Mouse (Mus musculus): Measurements from ENCODE around the gene Chrna1. TPM values are rescaled to one million over a fixed set of nuclear protein-coding genes. Genes with fewer than 3 reads are reported as not detected.
A peak's percentile ranks its signal among the peaks of the same experiment; 100 is the strongest.

Chrna1 gene
- polyA plus RNA-seq, 1 experiment from 2014 or later = 0.18 TPM

GRCm38 (mm10) chr2:73527956-73528355, 52.2 kb downstream of the Chrna1 start:
- H3K27ac ChIP-seq (replicated peaks; ENCODE audit: low read depth, low read length) = no peak overlapping the region
- H3K4me2 ChIP-seq (ENCODE audit: low read length) = peak overlapping the region; percentile 98; the same call in 1 of the 2 replicates
- H3K9me3 ChIP-seq (ENCODE audit: control insufficient read depth, low read length) = no peaks in the 10 kb centered on the region
- H3K4me1 ChIP-seq (ENCODE audit: control insufficient read depth, insufficient read depth, low read length) = 0 out of 2 replicates have a peak, but pooled peaks cover 9% of the 10 kb centered on the region
- H3K4me3 ChIP-seq (replicated peaks; ENCODE audit: low read depth, low read length) = no peak overlapping the region
- H3K36me3 ChIP-seq (ENCODE audit: control insufficient read depth, insufficient read depth, low read length) = no peaks in the 10 kb centered on the region
- WGBS = 81% methylated on average over 11 of the region's 11 CpGs
- H3K9ac ChIP-seq (replicated peaks; ENCODE audit: low read length) = no peak overlapping the region
- no peak for DNase-seq
- no peaks in the 10 kb centered on the region for H3K27me3 ChIP-seq (ENCODE audit: control insufficient read depth, insufficient read depth, low read length)
- ATAC-seq (ENCODE audit: low FRiP score, low TSS enrichment) = no peak

- WGBS = 68% methylated on average over 9 of the region's 9 CpGs
- ATAC-seq (ENCODE audit: low FRiP score, low TSS enrichment) (no peak), DNase-seq (no peak)
- Histone ChIP-seq H3K36me3 (ENCODE audit: control insufficient read depth, insufficient read depth, low read length) (no peaks in the 10 kb centered on the region), H3K4me3 (replicated peaks; ENCODE audit: low read depth, low read length) (no peak overlapping the region), H3K4me1 (ENCODE audit: control insufficient read depth, insufficient read depth, low read length) (0 out of 2 replicates have a peak, but pooled peaks cover 9% of the 10 kb centered on the region), H3K9ac (replicated peaks; ENCODE audit: low read length) (no peak overlapping the region), H3K4me2 (ENCODE audit: low read length) (no peak overlapping the region), H3K9me3 (ENCODE audit: control insufficient read depth, low read length) (no peaks in the 10 kb centered on the region), H3K27ac (replicated peaks; ENCODE audit: low read depth, low read length) (no peak overlapping the region), H3K27me3 (ENCODE audit: control insufficient read depth, insufficient read depth, low read length) (no peaks in the 10 kb centered on the region)
These were observed 53.4 kb downstream of the Chrna1 start for GRCm38 (mm10) chr2:73526691-73527090.

GRCm38 (mm10) chr2:73522891-73523290, 57.2 kb downstream of the Chrna1 start:
- no peaks in the 10 kb centered on the region for H3K4me1 ChIP-seq (ENCODE audit: control insufficient read depth, insufficient read depth, low read length)
- H3K4me3 ChIP-seq (replicated peaks; ENCODE audit: low read depth, low read length) = no peak overlapping the region
- H3K27ac ChIP-seq (replicated peaks; ENCODE audit: low read depth, low read length) = no peak overlapping the region
- ATAC-seq (ENCODE audit: low FRiP score, low TSS enrichment) = no peak
- H3K36me3 ChIP-seq (ENCODE audit: control insufficient read depth, insufficient read depth, low read length) = no peaks in the 10 kb centered on the region
- H3K27me3 ChIP-seq (ENCODE audit: control insufficient read depth, insufficient read depth, low read length) = no peaks in the 10 kb centered on the region
- H3K9me3 ChIP-seq (ENCODE audit: control insufficient read depth, low read length) = no peaks in the 10 kb centered on the region
- 76% methylated on average over 8 of the region's 8 CpGs for WGBS
- no peak for DNase-seq
- H3K9ac ChIP-seq (replicated peaks; ENCODE audit: low read length) = no peak overlapping the region
- no peak overlapping the region for H3K4me2 ChIP-seq (ENCODE audit: low read length)

- H3K36me3 ChIP-seq (ENCODE audit: control insufficient read depth, insufficient read depth, low read length) = no peaks in the 10 kb centered on the region
- ATAC-seq (ENCODE audit: low FRiP score, low TSS enrichment) (no peak), DNase-seq (no peak)
- H3K4me2 ChIP-seq (ENCODE audit: low read length) = no peak overlapping the region
- no peaks in the 10 kb centered on the region for H3K27me3 ChIP-seq (ENCODE audit: control insufficient read depth, insufficient read depth, low read length)
- no peak overlapping the region for H3K27ac ChIP-seq (replicated peaks; ENCODE audit: low read depth, low read length)
- no peak overlapping the region for H3K9ac ChIP-seq (replicated peaks; ENCODE audit: low read length)
- WGBS = 83% methylated on average over 6 of the region's 6 CpGs
- H3K9me3 ChIP-seq (ENCODE audit: control insufficient read depth, low read length) = no peaks in the 10 kb centered on the region
- no peaks in the 10 kb centered on the region for H3K4me1 ChIP-seq (ENCODE audit: control insufficient read depth, insufficient read depth, low read length)
- H3K4me3 ChIP-seq (replicated peaks; ENCODE audit: low read depth, low read length) = no peak overlapping the region
These were observed 57.8 kb downstream of the Chrna1 start for GRCm38 (mm10) chr2:73522336-73522735.

DNA sequence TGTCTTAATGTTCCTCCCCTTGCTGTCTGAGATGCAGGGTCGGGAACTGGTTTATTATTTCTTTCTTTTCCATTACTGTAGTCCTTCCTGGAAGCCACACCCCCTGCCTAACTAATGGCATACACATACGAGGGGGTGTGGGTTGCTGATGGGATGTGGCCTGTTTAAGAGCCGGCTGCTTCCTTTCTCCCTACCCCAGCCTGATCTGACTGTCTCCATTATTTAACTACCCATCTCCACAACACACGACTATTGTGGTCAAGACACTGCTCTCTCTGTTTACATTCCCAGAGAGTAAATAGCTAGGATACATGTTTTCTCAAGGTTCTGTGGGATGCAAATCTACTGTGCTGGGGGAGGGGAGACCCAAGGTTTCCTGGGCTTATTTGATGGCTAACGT, 58.4 kb downstream of the Chrna1 start:
- Histone ChIP-seq H3K9ac (replicated peaks; ENCODE audit: low read length) (no peak overlapping the region), H3K4me2 (ENCODE audit: low read length) (no peak overlapping the region), H3K4me3 (replicated peaks; ENCODE audit: low read depth, low read length) (no peak overlapping the region), H3K9me3 (ENCODE audit: control insufficient read depth, low read length) (no peaks in the 10 kb centered on the region), H3K27ac (replicated peaks; ENCODE audit: low read depth, low read length) (no peak overlapping the region), H3K27me3 (ENCODE audit: control insufficient read depth, insufficient read depth, low read length) (no peaks in the 10 kb centered on the region), H3K36me3 (ENCODE audit: control insufficient read depth, insufficient read depth, low read length) (no peaks in the 10 kb centered on the region), H3K4me1 (ENCODE audit: control insufficient read depth, insufficient read depth, low read length) (no peaks in the 10 kb centered on the region)
- ATAC-seq (ENCODE audit: low FRiP score, low TSS enrichment) (no peak), DNase-seq (no peak)
- WGBS = 43% methylated on average over 5 of the region's 5 CpGs

DNA sequence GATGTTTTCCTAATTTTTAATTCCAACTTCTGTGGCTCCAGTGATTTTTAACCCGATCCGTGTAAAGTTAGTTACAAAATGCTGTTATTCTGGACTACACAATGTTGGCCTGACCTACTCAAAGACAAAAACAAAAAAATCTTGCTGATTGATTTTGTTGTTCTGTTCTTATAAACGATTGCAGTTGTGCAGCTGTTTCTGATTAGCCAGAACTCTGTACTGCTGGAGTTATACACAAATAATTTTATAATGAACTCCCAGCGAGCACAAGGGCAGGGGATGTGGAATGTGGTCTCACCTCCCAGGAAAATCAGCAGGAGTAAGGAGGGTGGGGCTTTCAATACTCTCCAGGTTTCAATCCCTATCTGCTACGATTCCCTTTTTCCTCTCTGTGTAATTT, 61.2 kb downstream of the Chrna1 start:
- Histone ChIP-seq H3K27ac (replicated peaks; ENCODE audit: low read depth, low read length) (no peak overlapping the region), H3K9me3 (ENCODE audit: control insufficient read depth, low read length) (no peaks in the 10 kb centered on the region), H3K9ac (replicated peaks; ENCODE audit: low read length) (no peak overlapping the region), H3K4me1 (ENCODE audit: control insufficient read depth, insufficient read depth, low read length) (no peaks in the 10 kb centered on the region), H3K4me2 (ENCODE audit: low read length) (no peak overlapping the region), H3K4me3 (replicated peaks; ENCODE audit: low read depth, low read length) (no peak overlapping the region), H3K36me3 (ENCODE audit: control insufficient read depth, insufficient read depth, low read length) (no peaks in the 10 kb centered on the region), H3K27me3 (ENCODE audit: control insufficient read depth, insufficient read depth, low read length) (no peaks in the 10 kb centered on the region)
- 86% methylated on average over 5 of the region's 5 CpGs for WGBS
- no peak for ATAC-seq (ENCODE audit: low FRiP score, low TSS enrichment)
- no peak for DNase-seq

DNA sequence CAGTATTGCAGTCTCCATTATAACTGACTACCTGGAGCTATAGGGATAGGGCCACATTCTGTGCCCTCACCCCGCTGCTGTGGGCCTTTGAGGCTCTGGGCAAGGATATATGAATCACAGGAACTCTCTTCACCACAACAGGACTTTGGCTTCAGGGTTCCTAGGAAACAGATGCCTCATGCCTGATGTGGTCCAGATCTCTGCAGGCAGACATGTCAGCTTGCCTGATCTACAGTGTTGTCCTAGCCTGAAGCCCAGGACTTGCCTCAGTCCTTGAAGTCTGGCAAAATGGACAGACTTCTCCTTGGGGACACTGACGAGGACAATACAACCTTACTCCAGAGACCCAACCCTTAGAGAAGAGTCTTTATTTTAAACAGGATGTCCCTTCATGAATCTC, 61.8 kb downstream of the Chrna1 start:
- Histone ChIP-seq H3K9me3 (ENCODE audit: control insufficient read depth, low read length) (no peaks in the 10 kb centered on the region), H3K36me3 (ENCODE audit: control insufficient read depth, insufficient read depth, low read length) (no peaks in the 10 kb centered on the region), H3K4me3 (replicated peaks; ENCODE audit: low read depth, low read length) (no peak overlapping the region), H3K4me2 (ENCODE audit: low read length) (no peak overlapping the region), H3K27ac (replicated peaks; ENCODE audit: low read depth, low read length) (no peak overlapping the region), H3K4me1 (ENCODE audit: control insufficient read depth, insufficient read depth, low read length) (no peaks in the 10 kb centered on the region), H3K9ac (replicated peaks; ENCODE audit: low read length) (no peak overlapping the region), H3K27me3 (ENCODE audit: control insufficient read depth, insufficient read depth, low read length) (no peaks in the 10 kb centered on the region)
- DNase-seq (no peak), ATAC-seq (ENCODE audit: low FRiP score, low TSS enrichment) (no peak)
- WGBS = 93% methylated on average over 2 of the region's 2 CpGs

DNA sequence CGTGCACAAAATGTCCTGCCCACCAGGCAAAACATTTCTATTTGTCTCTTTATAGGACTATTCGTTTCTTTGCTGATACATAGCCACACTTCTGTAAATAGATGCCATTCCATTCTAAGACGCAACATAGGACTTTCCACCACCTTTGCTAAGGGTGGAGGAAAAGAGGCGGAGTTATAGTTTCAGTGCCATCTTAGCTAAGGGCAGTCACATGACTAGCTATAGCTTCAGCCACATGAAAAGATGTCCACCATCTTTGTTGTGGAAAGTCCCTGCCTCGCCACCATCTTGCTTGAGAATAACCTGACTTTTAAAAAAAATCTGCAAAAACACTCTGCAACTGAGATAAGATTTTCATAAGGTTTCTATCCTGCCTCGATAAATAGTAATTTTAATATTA, 66.0 kb downstream of the Chrna1 start:
- Histone ChIP-seq H3K9me3 (ENCODE audit: control insufficient read depth, low read length) (no peaks in the 10 kb centered on the region), H3K27me3 (ENCODE audit: control insufficient read depth, insufficient read depth, low read length) (no peaks in the 10 kb centered on the region), H3K4me3 (replicated peaks; ENCODE audit: low read depth, low read length) (no peak overlapping the region), H3K4me1 (ENCODE audit: control insufficient read depth, insufficient read depth, low read length) (no peaks in the 10 kb centered on the region), H3K4me2 (ENCODE audit: low read length) (no peak overlapping the region), H3K36me3 (ENCODE audit: control insufficient read depth, insufficient read depth, low read length) (no peaks in the 10 kb centered on the region), H3K27ac (replicated peaks; ENCODE audit: low read depth, low read length) (no peak overlapping the region), H3K9ac (replicated peaks; ENCODE audit: low read length) (no peak overlapping the region)
- ATAC-seq (ENCODE audit: low FRiP score, low TSS enrichment) (no peak), DNase-seq (no peak)
- 92% methylated on average over 6 of the region's 6 CpGs for WGBS
